Mouse (Mus musculus): ENCODE results near the gene Khdc4.

Gene Khdc4

GRCm38 (mm10) chr3:88738641-88739040 is 53.0 kb downstream of the Khdc4 start:
- peak; percentile 64 for DNase-seq

GRCm38 (mm10) chr3:88740147-88740546 is 54.5 kb downstream of the Khdc4 start:
- DNase-seq, result no peak

GRCm38 (mm10) chr3:88745534-88745933 is 59.9 kb downstream of the Khdc4 start:
- DNase-seq, result no peak

DNA sequence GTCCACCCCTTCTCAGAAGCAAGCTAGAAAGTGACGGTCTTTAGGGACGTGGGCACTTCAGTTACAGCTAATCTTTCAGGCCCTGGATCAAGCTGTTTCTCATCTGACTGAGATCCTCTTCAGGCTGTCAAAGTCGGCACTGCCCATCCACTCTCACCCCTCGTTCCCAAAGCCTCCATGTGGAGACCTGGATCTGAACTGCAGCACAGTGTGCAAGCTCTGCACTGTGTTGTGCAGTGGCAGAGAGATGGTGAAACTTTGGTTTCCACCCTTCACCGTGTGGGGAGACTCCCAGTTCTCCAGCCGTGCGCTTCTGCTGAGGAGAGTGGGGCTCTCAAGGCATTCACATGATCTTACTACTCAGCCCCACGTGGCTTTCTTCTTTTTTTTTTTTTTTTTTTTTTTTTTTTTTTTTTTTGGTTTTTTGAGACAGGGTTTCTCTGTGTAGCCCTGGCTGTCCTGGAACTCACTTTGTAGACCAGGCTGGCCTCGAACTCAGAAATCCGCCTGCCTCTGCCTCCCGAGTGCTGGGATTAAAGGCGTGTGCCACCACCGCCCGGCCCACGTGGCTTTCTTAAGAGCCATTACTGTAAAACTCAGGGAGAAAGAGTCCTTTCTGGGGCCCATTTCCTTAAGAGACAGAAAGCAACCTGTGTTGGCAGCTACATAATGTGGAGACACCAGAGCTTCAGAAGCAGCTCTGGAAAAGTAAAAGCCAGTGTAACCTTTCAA is 60.7 kb downstream of the Khdc4 start:
- DNase-seq, result no peak

GRCm38 (mm10) chr3:88746871-88747231 is 61.2 kb downstream of the Khdc4 start:
- no peak for DNase-seq

DNA sequence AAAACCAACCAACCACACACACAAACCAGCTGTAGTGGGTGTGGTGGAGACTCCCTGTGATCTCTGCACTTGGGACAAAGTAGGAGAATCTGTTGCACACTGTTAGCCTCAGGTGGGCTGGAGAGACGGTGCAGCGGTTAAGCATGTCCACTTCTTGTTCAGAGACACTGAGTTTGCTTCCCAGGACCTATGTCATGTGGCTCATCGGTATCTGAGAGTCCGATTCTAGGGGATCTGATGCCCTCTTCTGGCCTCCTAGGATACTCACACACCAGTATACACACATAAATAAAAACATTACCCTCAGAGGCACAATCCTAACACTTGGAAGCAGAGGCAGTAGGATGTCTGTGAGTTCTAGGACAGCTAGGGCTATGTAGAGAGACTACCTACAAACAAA is 68.7 kb downstream of the Khdc4 start:
- DNase-seq, result no peak

GRCm38 (mm10) chr3:88755541-88755940 is 69.9 kb downstream of the Khdc4 start:
- DNase-seq, result no peak

DNA sequence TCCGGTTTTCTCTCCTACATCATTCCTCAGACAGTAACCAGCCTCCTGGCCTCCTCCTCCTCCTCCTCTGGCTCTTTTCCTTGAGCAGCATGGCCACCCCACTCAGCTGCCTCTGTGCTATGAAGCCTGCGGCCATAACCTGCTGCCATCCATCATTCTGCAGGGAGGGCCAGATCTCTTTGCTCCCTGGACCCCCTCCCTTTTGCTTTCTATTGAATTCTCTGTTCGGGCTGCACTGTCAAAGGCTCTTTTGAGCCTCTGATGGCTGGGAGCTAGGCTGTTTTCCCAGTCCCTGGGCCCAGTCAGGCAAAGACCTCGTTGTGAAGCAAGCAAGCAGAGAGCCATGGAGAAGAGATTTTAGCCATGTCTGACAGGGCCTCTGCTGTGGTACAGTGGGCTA is 70.7 kb downstream of the Khdc4 start:
- no peak for DNase-seq

DNA sequence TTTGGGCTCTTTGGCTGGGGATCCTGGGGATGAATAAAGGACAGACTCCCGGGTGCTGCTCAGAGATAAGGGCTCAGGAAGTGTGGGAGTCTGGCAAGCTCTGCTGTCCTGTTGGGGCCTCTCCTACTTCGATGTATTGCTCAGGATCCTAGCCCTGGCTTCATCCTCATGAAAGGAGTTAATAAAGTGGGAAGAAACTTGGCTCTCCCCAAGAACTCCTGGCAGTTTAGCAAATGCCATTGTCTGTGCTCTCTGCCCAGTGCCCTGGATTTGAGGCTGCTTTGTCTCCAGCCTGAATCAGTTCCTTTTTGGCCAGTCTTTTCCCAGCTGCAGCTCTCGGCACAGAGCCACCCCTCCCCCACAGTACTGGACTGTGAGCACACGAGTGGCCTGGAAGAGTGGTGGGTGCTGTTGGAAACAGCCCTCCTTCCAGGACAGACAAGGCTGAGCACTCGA is 72.5 kb downstream of the Khdc4 start:
- DNase-seq, result peak; percentile 82

- no peak for DNase-seq
These were observed 76.0 kb downstream of the Khdc4 start for GRCm38 (mm10) chr3:88761619-88762018.

- no peak for DNase-seq
These were observed 76.8 kb downstream of the Khdc4 start for GRCm38 (mm10) chr3:88762401-88762831.

Measured in right cerebral cortex, postnatal 14 days (tissue).